Mouse (Mus musculus) ES-Bruce4 (cell line): ENCODE results near the gene Jdp2.

Source experiments
- CTCF ChIP-seq: IDR thresholded peaks from one replicate; pipeline ENCODE4 v1.8.1; 2011; ENCODE audit warnings: low read depth, low read length
- EP300 ChIP-seq: IDR thresholded peaks from 2 replicates; pipeline ENCODE4 v1.6.1; 2011; ENCODE audit warnings: low read depth, low read length; ENCODE audit not compliant: insufficient read depth

DNA sequence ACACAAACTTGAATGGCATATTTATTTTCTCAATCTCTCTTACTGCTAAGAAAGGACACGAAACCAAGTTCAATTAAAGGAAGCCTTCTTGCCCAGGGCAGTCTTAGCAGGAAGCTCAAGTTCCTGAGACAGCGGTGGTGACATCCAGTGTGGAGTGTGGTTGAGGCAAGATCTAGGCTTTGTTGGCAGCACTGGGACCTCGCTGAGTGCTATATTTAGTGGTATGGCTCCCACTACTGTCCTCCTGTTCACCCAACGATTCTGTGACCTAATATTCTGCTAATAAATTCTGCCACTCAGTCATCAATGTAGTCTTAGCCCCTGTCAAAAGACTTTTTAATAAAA, 23.4 kb upstream of the Jdp2 start:
- TF ChIP-seq EP300 (no peak), CTCF (no peak)
